Mouse (Mus musculus) limb, embryonic 11.5 days (tissue): ENCODE results near the gene Drap1. TPM values are rescaled to one million over a fixed set of nuclear protein-coding genes. Genes with fewer than 3 reads are reported as not detected.

Experiments used
- ATAC-seq: fragments of 200-750 bp; cut with Nextera tagmentation; 2 replicates; pipeline ENCODE4 v1.8.0; 2017; ENCODE audit warnings: low read depth; ENCODE audit not compliant: insufficient number of reproducible peaks, low FRiP score, low TSS enrichment
- DNase-seq: peaks from one replicate; pipeline ENCODE4 v3.0.0-alpha.2; 2015; ENCODE audit warnings: low spot score
- H3K27ac ChIP-seq: fragments of 300-500 bp; sonication (generic); replicated peaks from 2 replicates; pipeline ENCODE4 v1.5.1; 2014; ENCODE audit warnings: low read depth, mild to moderate bottlenecking, low read length
- H3K27me3 ChIP-seq: fragments of 300-500 bp; sonication (generic); 2 replicates; pipeline ENCODE4 v1.6.1; 2014; ENCODE audit warnings: mild to moderate bottlenecking, low read length, mixed read lengths; ENCODE audit not compliant: control insufficient read depth, insufficient read depth
- H3K36me3 ChIP-seq: fragments of 300-500 bp; sonication (generic); 2 replicates; pipeline ENCODE4 v1.6.1; 2014; ENCODE audit warnings: mild to moderate bottlenecking, low read length, moderate library complexity, mixed read lengths; ENCODE audit not compliant: control insufficient read depth, insufficient read depth
- H3K4me1 ChIP-seq: fragments of 300-500 bp; sonication (generic); 2 replicates; pipeline ENCODE4 v1.6.1; 2014; ENCODE audit warnings: low read length, mixed read lengths; ENCODE audit not compliant: control insufficient read depth, insufficient read depth
- H3K4me2 ChIP-seq: fragments of 300-500 bp; sonication (generic); 2 replicates; pipeline ENCODE4 v1.6.1; 2014; ENCODE audit warnings: low read depth, mild to moderate bottlenecking, moderate library complexity; ENCODE audit not compliant: severe bottlenecking
- H3K4me3 ChIP-seq: fragments of 300-500 bp; sonication (generic); 2 replicates; pipeline ENCODE4 v1.5.1; 2014; ENCODE audit warnings: low read depth, low read length
- H3K9ac ChIP-seq: fragments of 300-500 bp; sonication (generic); 2 replicates; pipeline ENCODE4 v1.6.1; 2014; ENCODE audit warnings: mild to moderate bottlenecking, low read length
- H3K9me3 ChIP-seq: fragments of 300-500 bp; sonication (generic); 2 replicates; pipeline ENCODE4 v1.6.1; 2016; ENCODE audit warnings: low read length; ENCODE audit not compliant: control insufficient read depth
- WGBS: fragments of 180-500 bp; shearing (Covaris S2); extraction: QIAGEN DNeasy Blood & Tissue Kit; methylation state at CpG from one replicate; pipeline ENCODE4 v1.1.7; 2014; 5-methylcytosine and 5-hydroxymethylcytosine counted together
- polyA plus RNA-seq: library from polyadenylated mRNA; unstranded; fragments of >200 nt; fragmentation: Nextera tagmentation; extraction: Ambion mirVana; gene quantifications from 2 replicates; pipeline ENCODE4 v1.2.1, GENCODE M21; 2014

Gene Drap1
- polyA plus RNA-seq, 1 experiment from 2014 or later = 243 TPM

GRCm38 (mm10) chr19:5463791-5464562 is 39.2 kb upstream of the Drap1 start:
- H3K9ac ChIP-seq = peak overlapping the region; percentile 47; the same call in 1 of the 2 replicates
- peak; percentile 87 for DNase-seq

DNA sequence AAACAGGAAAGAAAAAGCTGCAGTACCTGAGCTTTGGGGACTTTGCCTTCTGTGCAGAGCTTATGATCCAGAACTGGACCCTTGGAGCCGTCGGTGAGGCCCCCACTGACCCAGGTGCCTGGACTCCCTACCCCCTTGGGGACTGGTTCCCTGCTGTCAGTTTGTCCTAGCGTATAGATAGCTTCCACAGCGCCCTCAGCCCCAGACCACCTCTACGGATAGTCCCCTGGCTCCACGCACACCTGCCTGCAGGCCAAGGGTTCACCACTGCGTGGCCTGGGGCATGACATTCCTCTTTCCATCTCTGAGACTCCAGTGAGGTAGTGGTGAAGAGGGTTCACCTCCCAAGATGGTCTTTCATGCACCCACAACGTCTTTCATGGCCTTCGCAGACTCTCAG is 38.4 kb upstream of the Drap1 start:
- WGBS = 89% methylated on average over 9 of the region's 9 CpGs
- H3K27me3 ChIP-seq = no peaks in the 10 kb centered on the region
- peaks cover 13% of the 10 kb centered on the region; the same call in 1 of the 2 replicates for H3K4me1 ChIP-seq
- H3K36me3 ChIP-seq = peaks cover 17% of the 10 kb centered on the region
- ATAC-seq (no peak), DNase-seq (no peak)
- H3K9ac ChIP-seq = no peak overlapping the region
- H3K27ac ChIP-seq = no peak overlapping the region
- no peaks in the 10 kb centered on the region for H3K9me3 ChIP-seq
- H3K4me3 ChIP-seq = no peak overlapping the region
- H3K4me2 ChIP-seq = no peak overlapping the region

More at GRCm38 (mm10) chr19:5463791-5464562, 39.2 kb upstream of the Drap1 start:
- peak overlapping the region; percentile 37 for H3K4me2 ChIP-seq
- H3K4me3 ChIP-seq = peak overlapping the region; percentile 10; the same call in 1 of the 2 replicates
- peak; percentile 60 for ATAC-seq
- H3K4me1 ChIP-seq = peaks cover 13% of the 10 kb centered on the region; the same call in 1 of the 2 replicates
- 56% methylated on average over 15 of the region's 15 CpGs for WGBS
- H3K9me3 ChIP-seq = no peaks in the 10 kb centered on the region
- H3K27ac ChIP-seq = peak overlapping the region; percentile 51; the same call in 1 of the 2 replicates
- no peaks in the 10 kb centered on the region for H3K27me3 ChIP-seq
- H3K36me3 ChIP-seq = peaks cover 17% of the 10 kb centered on the region

DNA sequence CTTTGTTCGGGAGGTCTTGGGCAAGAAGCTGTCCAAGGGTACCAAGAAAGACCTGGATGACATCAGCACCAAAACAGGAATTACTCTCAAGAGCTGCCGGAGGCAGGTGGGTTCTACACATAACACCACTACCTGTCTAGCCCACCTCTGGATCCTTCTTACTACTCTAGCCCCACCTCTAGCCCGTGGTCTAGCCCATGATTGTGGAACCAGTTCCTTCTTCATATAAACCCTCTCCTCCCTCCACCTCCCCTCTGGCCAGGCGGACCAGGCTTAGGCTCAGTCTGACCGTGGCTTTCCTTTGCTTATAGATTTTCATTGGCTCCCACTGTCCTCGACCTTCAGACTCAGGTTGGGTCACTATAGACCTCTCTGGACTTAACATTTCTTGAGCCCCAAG is 36.6 kb upstream of the Drap1 start:
- no peak overlapping the region for H3K27ac ChIP-seq

DNA sequence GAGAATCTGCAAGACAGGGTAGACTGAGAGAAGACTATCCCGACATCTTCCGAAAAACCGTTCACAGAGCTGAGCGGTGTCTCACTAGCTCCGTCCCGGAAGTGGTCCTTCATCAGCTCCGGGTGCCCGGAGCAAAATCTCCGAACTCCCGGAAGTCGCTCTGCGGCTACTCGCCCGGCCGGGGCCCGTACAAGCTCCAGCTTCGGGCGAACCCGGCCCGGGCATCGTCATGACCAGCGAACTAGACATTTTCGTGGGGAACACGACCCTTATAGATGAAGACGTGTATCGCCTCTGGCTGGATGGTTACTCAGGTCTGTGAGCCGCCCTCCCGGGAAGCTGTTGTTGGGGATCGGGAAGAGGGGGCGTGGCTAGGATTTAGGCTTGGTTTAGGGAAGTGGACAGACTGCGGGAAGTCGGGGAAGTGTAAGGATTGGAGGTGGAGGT is 35.7 kb upstream of the Drap1 start, which contains the start of gene Fibp:
TSS of gene Fibp (plus strand) at position 151 of the 447 bp plus-strand sequence.
- no peaks in the 10 kb centered on the region for H3K9me3 ChIP-seq
- H3K4me1 ChIP-seq = peaks cover 23% of the 10 kb centered on the region
- WGBS = under 1% methylated on average over 32 of the region's 32 CpGs
- H3K36me3 ChIP-seq = peaks cover 11% of the 10 kb centered on the region
- no peak within 1 kb of the TSS; the same call in 1 of the 2 replicates for H3K27ac ChIP-seq
- no peaks in the 10 kb centered on the region for H3K27me3 ChIP-seq
- peak; percentile 58 for ATAC-seq
- peak within 1 kb of the TSS; percentile 71 for H3K4me3 ChIP-seq
- peak within 1 kb of the TSS; percentile 69 for H3K9ac ChIP-seq
- DNase-seq = peak; percentile 93
- peak within 1 kb of the TSS; percentile 88 for H3K4me2 ChIP-seq

More for the DNA sequence above, 36.6 kb upstream of the Drap1 start:
- DNase-seq = no peak
- no peak for ATAC-seq
- H3K27me3 ChIP-seq = no peaks in the 10 kb centered on the region
- peaks cover 15% of the 10 kb centered on the region for H3K36me3 ChIP-seq
- no peaks in the 10 kb centered on the region for H3K9me3 ChIP-seq
- peaks cover 15% of the 10 kb centered on the region for H3K4me1 ChIP-seq
- no peak overlapping the region for H3K9ac ChIP-seq
- H3K4me2 ChIP-seq = peak overlapping the region; percentile 88
- 87% methylated on average over 6 of the region's 6 CpGs for WGBS
- H3K4me3 ChIP-seq = peak overlapping the region; percentile 71

DNA sequence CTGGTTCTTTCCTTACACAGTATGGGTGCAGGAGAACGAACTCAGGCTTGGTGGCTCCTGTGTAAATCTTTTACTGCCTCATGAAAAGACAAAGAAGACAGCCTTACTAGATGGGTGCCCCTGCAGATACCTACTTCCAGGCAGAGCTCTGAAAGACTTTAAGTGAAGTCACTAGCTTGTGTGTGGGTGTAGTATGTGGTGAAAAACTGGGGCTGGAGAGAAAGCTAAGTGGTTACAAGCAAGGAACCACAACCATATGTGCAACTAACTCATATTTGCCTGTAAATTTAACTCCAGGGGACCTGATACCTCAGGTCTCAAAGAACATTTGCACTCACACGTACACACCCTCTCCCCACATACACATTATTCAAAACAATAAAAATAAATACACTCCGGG is 35.1 kb upstream of the Drap1 start:
- peaks cover 23% of the 10 kb centered on the region for H3K4me1 ChIP-seq
- H3K4me3 ChIP-seq = peak overlapping the region; percentile 71
- H3K27ac ChIP-seq = no peak overlapping the region
- peak overlapping the region; percentile 69 for H3K9ac ChIP-seq
- DNase-seq (no peak), ATAC-seq (no peak)
- 21% methylated on average over 3 of the region's 3 CpGs for WGBS
- H3K27me3 ChIP-seq = no peaks in the 10 kb centered on the region
- no peaks in the 10 kb centered on the region for H3K9me3 ChIP-seq
- peak overlapping the region; percentile 88 for H3K4me2 ChIP-seq
- H3K36me3 ChIP-seq = peaks cover 7% of the 10 kb centered on the region

DNA sequence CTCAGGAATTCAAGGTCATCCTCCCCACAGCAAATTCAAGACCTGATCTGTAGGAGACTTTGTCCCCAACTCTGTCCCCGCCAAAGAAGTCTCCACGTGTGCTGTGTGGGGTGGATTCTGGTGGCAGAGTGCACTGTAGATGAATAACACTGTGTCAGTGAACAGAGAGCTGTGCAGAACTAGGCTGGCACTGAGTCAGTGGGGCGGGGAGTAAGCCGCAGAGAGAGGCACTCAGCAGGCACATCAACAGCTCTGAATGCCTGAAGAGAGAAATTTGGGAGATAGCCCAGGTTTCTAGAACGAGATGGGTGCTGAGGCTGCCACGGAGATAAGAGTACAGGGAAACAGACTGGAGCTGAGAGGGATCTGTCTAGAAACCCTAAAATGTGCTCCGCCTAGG is 34.2 kb upstream of the Drap1 start:
- ATAC-seq (no peak), DNase-seq (no peak)
- no peak overlapping the region for H3K9ac ChIP-seq
- H3K9me3 ChIP-seq = no peaks in the 10 kb centered on the region
- H3K4me3 ChIP-seq = no peak overlapping the region
- peaks cover 4% of the 10 kb centered on the region; the same call in 1 of the 2 replicates for H3K36me3 ChIP-seq
- H3K4me2 ChIP-seq = no peak overlapping the region
- H3K27me3 ChIP-seq = no peaks in the 10 kb centered on the region
- H3K27ac ChIP-seq = no peak overlapping the region
- peaks cover 21% of the 10 kb centered on the region for H3K4me1 ChIP-seq
- 71% methylated on average over 7 of the region's 7 CpGs for WGBS

DNA sequence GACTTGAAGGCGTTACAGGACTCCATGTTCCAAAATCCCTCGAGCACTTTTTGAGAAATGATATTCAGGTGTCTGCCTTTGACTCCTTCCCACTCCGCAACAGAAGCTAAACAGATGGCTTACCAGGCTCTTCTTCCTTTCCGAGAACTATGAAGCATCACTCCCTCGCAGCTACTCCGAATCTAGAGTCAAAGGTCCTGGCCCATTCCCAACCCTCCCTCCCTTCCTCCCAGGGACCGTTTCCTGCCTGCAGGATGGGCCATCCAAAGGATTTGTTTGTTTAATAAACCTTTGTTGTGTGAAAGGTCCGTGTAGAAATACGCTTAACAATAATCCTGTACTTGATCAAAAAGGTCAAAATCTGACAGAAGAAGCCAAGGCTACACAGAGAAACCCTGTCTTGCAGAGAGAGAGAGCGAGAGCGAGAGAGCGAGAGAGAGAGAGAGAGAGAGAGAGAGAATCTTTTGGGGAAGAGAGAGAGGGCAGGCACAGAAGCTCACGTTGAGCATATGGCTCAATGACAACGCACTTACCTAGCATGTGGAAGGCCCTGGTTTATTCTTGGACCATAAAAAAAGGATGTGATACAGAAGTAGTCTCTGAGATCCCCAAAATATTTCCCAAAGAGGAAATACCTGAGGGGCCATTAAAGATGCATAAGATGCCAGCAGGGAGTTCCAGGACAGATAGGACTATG is 33.1 kb upstream of the Drap1 start, which contains the start of gene Ccdc85b:
TSS of gene Ccdc85b (minus strand) at position 149 of the 697 bp plus-strand sequence.
- Histone ChIP-seq H3K36me3 (peaks cover under 1% of the 10 kb centered on the region; the same call in 1 of the 2 replicates), H3K4me1 (peaks cover 21% of the 10 kb centered on the region), H3K4me3 (peak within 1 kb of the TSS; percentile 45)

More for the DNA sequence above, 33.1 kb upstream of the Drap1 start, which contains the start of gene Ccdc85b:
- 19% methylated on average over 14 of the region's 14 CpGs for WGBS
- DNase-seq (no peak), ATAC-seq (no peak; the same call in 1 of the 2 replicates)
- Histone ChIP-seq H3K27me3 (no peaks in the 10 kb centered on the region), H3K9me3 (no peaks in the 10 kb centered on the region), H3K4me2 (peak within 1 kb of the TSS; percentile 98), H3K27ac (peak within 1 kb of the TSS; percentile 10), H3K9ac (peak within 1 kb of the TSS; percentile 61)
